Mouse (Mus musculus): ENCODE measurements around the gene Maz. TPM values are rescaled to one million over a fixed set of nuclear protein-coding genes. Genes with fewer than 3 reads are reported as not detected.
A peak's percentile ranks its signal among the peaks of the same experiment; 100 is the strongest.

Maz gene
- polyA plus RNA-seq, 1 experiment from 2014 or later = 65.8 TPM

DNA sequence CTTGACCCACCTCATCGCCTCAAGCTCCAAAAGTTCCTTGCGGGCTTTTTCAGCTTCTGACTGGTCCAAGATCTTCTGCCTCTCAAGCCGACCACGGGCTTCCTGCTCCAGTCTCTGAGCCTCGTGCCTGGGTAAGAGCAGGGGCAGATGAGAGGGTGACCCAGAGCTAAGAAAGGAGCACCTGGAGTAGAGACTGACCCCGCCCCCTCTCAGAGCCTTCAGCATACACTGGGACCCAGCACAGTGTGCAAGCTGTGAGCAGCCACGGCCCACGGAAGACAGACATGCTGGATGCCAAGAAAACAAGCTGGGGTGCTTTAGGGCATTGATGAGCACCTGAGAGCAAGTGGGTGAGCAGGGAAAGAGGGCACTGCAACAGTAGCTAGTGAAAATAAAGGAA lies 38.0 kb downstream of the Maz start:
- Histone ChIP-seq H3K36me3 (no peaks in the 10 kb centered on the region), H3K4me2 (no peak overlapping the region), H3K9me3 (replicated peaks) (no peaks in the 10 kb centered on the region), H3K9ac (no peak overlapping the region), H3K4me3 (replicated peaks) (no peak overlapping the region), H3K4me1 (0 out of 2 replicates have a peak, but pooled peaks cover 6% of the 10 kb centered on the region), H3K27me3 (no peaks in the 10 kb centered on the region), H3K27ac (no peak overlapping the region)
- ATAC-seq (replicated peaks; ENCODE audit: low FRiP score) = no peak
- WGBS = 74% methylated on average over 8 of the region's 8 CpGs

DNA sequence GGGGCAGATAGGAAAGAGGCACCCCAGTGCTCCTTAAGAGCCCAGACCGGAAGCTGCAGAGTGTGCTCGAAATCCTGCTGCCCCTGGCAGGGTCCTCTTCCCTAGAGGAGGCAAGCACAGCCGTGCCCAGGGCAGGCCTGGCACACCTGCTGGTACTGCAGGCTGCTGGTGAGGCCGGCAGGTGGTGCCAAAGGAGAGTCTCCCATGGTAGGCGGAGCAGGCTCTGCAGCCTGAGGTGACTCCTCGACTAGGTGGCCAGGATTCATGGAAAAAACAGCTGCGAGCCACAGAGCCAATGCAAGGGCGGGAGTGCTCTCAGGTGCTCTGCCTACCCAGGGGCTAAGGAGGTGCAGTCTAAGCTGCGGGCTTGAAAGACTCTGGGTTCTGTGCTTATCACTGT lies 40.5 kb downstream of the Maz start:
- H3K4me1 ChIP-seq = 0 out of 2 replicates have a peak, but pooled peaks cover 2% of the 10 kb centered on the region
- H3K4me3 ChIP-seq (replicated peaks) = no peak overlapping the region
- peaks cover 3% of the 10 kb centered on the region for H3K36me3 ChIP-seq
- H3K9me3 ChIP-seq (replicated peaks) = no peaks in the 10 kb centered on the region
- no peaks in the 10 kb centered on the region for H3K27me3 ChIP-seq
- ATAC-seq (replicated peaks; ENCODE audit: low FRiP score) = peak; percentile 66
- WGBS = 39% methylated on average over 9 of the region's 9 CpGs
- H3K9ac ChIP-seq = no peak overlapping the region
- no peak overlapping the region for H3K4me2 ChIP-seq
- H3K27ac ChIP-seq = no peak overlapping the region

DNA sequence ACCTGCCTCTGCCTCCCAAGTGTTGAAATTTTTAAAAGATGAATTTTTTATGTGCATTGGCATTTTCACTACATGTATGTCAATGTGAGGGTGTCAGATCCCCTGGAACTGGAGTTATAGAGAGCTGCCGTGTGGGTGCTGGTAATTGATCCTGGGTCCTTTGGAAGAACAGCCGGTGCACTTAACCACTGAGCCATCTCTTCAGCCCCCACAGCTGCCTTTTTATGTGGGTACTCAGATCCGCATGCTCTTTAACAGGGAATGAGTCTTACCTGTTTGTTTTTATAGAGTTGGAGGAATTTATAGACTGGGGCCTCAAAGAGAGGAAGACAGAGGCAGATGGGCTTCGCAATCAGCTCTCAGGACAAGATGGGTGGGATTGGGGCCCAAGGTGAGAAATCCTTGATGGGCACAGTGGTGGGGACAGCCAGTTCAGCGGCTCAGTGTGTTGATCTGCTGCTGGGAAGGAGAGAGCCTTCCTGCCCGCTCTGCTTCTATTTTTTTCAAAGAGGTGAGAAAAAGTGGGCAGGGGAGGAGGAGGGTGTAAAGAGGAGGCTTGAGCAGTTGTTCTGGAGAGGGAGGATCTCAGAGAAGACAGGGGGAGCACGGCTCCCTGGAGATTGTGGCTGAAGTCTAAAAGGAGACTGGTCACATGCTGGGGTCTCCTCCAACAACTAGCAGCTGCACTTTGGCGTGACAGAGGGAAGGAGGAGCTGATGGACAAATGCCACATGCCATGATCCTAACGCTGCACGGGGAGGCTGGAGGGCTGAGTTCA lies 42.0 kb downstream of the Maz start:
- Histone ChIP-seq H3K9ac (no peak overlapping the region), H3K27me3 (no peaks in the 10 kb centered on the region), H3K27ac (no peak overlapping the region), H3K4me2 (no peak overlapping the region), H3K36me3 (peaks cover 17% of the 10 kb centered on the region), H3K4me1 (0 out of 2 replicates have a peak, but pooled peaks cover 2% of the 10 kb centered on the region), H3K9me3 (replicated peaks) (no peaks in the 10 kb centered on the region), H3K4me3 (replicated peaks) (no peak overlapping the region)
- 22% methylated on average over 10 of the region's 10 CpGs for WGBS
- no peak for ATAC-seq (replicated peaks; ENCODE audit: low FRiP score)

GRCm38 (mm10) chr7:126983113-126983512 lies 43.7 kb downstream of the Maz start:
- Histone ChIP-seq H3K9me3 (replicated peaks) (no peaks in the 10 kb centered on the region), H3K4me1 (peaks cover 7% of the 10 kb centered on the region; the same call in 1 of the 2 replicates), H3K27ac (no peak overlapping the region), H3K27me3 (no peaks in the 10 kb centered on the region), H3K9ac (no peak overlapping the region), H3K4me2 (no peak overlapping the region), H3K36me3 (peaks cover 34% of the 10 kb centered on the region), H3K4me3 (replicated peaks) (no peak overlapping the region)
- WGBS = 70% methylated on average over 7 of the region's 7 CpGs
- ATAC-seq (replicated peaks; ENCODE audit: low FRiP score) = no peak

GRCm38 (mm10) chr7:126982054-126982453 lies 44.8 kb downstream of the Maz start:
- H3K4me3 ChIP-seq (replicated peaks) = no peak overlapping the region
- no peaks in the 10 kb centered on the region for H3K27me3 ChIP-seq
- no peak overlapping the region for H3K27ac ChIP-seq
- peaks cover 38% of the 10 kb centered on the region for H3K36me3 ChIP-seq
- no peak overlapping the region for H3K4me2 ChIP-seq
- H3K4me1 ChIP-seq = peaks cover 17% of the 10 kb centered on the region
- H3K9me3 ChIP-seq (replicated peaks) = no peaks in the 10 kb centered on the region
- no peak overlapping the region for H3K9ac ChIP-seq
- 83% methylated on average over 4 of the region's 4 CpGs for WGBS
- ATAC-seq (replicated peaks; ENCODE audit: low FRiP score) = no peak

GRCm38 (mm10) chr7:126981601-126982000 lies 45.2 kb downstream of the Maz start:
- H3K27ac ChIP-seq = no peak overlapping the region
- peaks cover 21% of the 10 kb centered on the region for H3K4me1 ChIP-seq
- no peak overlapping the region for H3K4me3 ChIP-seq (replicated peaks)
- no peaks in the 10 kb centered on the region for H3K9me3 ChIP-seq (replicated peaks)
- ATAC-seq (replicated peaks; ENCODE audit: low FRiP score) = no peak
- no peak overlapping the region for H3K4me2 ChIP-seq
- WGBS = 84% methylated on average over 2 of the region's 2 CpGs
- no peaks in the 10 kb centered on the region for H3K27me3 ChIP-seq
- H3K36me3 ChIP-seq = peaks cover 38% of the 10 kb centered on the region
- H3K9ac ChIP-seq = no peak overlapping the region

- Histone ChIP-seq H3K9ac (no peak overlapping the region), H3K4me1 (peaks cover 25% of the 10 kb centered on the region), H3K9me3 (replicated peaks) (no peaks in the 10 kb centered on the region), H3K4me3 (replicated peaks) (no peak overlapping the region), H3K4me2 (no peak overlapping the region), H3K27ac (no peak overlapping the region), H3K36me3 (peaks cover 38% of the 10 kb centered on the region), H3K27me3 (no peaks in the 10 kb centered on the region)
- ATAC-seq (replicated peaks; ENCODE audit: low FRiP score) = no peak
- WGBS = 90% methylated on average over 6 of the region's 6 CpGs
Measured at GRCm38 (mm10) chr7:126978841-126979240, 48.0 kb downstream of the Maz start.

DNA sequence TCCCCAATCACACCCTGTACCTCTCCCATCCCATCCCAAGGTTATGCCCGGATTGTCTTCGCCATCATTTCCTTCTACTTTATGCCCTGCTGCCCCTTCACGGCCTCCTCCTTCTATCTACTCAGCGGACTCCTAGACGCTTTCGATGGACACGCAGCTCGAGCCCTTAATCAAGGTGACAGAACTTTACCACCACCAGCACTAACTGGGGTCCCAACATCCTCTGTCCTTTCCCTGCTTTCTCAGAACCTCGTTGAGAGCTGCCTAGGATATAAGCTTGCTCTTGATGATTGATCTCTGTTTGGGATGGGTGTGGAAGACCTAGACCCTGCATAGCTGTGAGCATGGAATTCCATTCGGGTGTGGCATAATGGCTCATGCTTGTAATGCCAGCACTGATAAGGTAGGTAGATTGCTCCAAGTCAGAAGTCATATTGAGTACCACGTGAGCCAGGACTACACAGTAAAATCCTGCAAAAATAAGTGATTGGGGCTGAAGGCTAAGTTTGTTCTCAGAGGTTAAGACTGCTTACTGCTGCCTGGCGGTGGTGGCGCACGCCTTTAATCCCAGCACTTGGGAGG lies 49.9 kb downstream of the Maz start:
- peak overlapping the region; percentile 100 for H3K4me3 ChIP-seq (replicated peaks)
- ATAC-seq (replicated peaks; ENCODE audit: low FRiP score) = 0 out of 2 replicates have a peak, but pooled peaks have one; percentile 1
- no peaks in the 10 kb centered on the region for H3K9me3 ChIP-seq (replicated peaks)
- H3K4me2 ChIP-seq = peak overlapping the region; percentile 79
- peaks cover 25% of the 10 kb centered on the region for H3K4me1 ChIP-seq
- 25% methylated on average over 14 of the region's 14 CpGs for WGBS
- H3K27ac ChIP-seq = peak overlapping the region; percentile 92
- H3K27me3 ChIP-seq = no peaks in the 10 kb centered on the region
- peak overlapping the region; percentile 99 for H3K9ac ChIP-seq
- H3K36me3 ChIP-seq = peaks cover 38% of the 10 kb centered on the region

GRCm38 (mm10) chr7:126975950-126976866 lies 50.6 kb downstream of the Maz start, which contains the start of gene Cdiptos:
Gene Cdiptos, minus strand, starts transcription at chr7:126976098.
- Histone ChIP-seq H3K36me3 (peaks cover 34% of the 10 kb centered on the region), H3K27me3 (no peaks in the 10 kb centered on the region), H3K9ac (peak within 1 kb of the TSS; percentile 99), H3K4me2 (peak within 1 kb of the TSS; percentile 79), H3K4me3 (replicated peaks) (peak within 1 kb of the TSS; percentile 100), H3K27ac (peak within 1 kb of the TSS; percentile 92), H3K4me1 (peaks cover 25% of the 10 kb centered on the region), H3K9me3 (replicated peaks) (no peaks in the 10 kb centered on the region)
- WGBS = under 1% methylated on average over 53 of the region's 55 CpGs
- ATAC-seq (replicated peaks; ENCODE audit: low FRiP score) = peak; percentile 96

GRCm38 (mm10) chr7:126975893-126975949 lies 51.1 kb downstream of the Maz start, which contains the start of gene Cdipt:
Gene Cdipt, plus strand, starts transcription at chr7:126975914.
- Histone ChIP-seq H3K9me3 (replicated peaks) (no peaks in the 10 kb centered on the region), H3K4me2 (peak within 1 kb of the TSS; percentile 79), H3K27me3 (no peaks in the 10 kb centered on the region), H3K27ac (peak within 1 kb of the TSS; percentile 92), H3K36me3 (peaks cover 29% of the 10 kb centered on the region), H3K4me3 (replicated peaks) (peak within 1 kb of the TSS; percentile 100), H3K4me1 (peaks cover 25% of the 10 kb centered on the region), H3K9ac (peak within 1 kb of the TSS; percentile 99)
- ATAC-seq (replicated peaks; ENCODE audit: low FRiP score) = no peak
- WGBS = 5% methylated on average over 1 of the region's 1 CpGs

- peak overlapping the region; percentile 92; the same call in 1 of the 2 replicates for H3K27ac ChIP-seq
- WGBS = 8% methylated on average over 8 of the region's 8 CpGs
- no peak for ATAC-seq (replicated peaks; ENCODE audit: low FRiP score)
Measured at GRCm38 (mm10) chr7:126975493-126975892, 51.3 kb downstream of the Maz start.

More at GRCm38 (mm10) chr7:126975493-126975892, 51.3 kb downstream of the Maz start:
- H3K27me3 ChIP-seq = no peaks in the 10 kb centered on the region
- peak overlapping the region; percentile 79 for H3K4me2 ChIP-seq
- peak overlapping the region; percentile 100 for H3K4me3 ChIP-seq (replicated peaks)
- 0 out of 2 replicates have a peak overlapping the region, but pooled peaks have one; percentile 99 for H3K9ac ChIP-seq
- no peaks in the 10 kb centered on the region for H3K9me3 ChIP-seq (replicated peaks)
- H3K36me3 ChIP-seq = peaks cover 28% of the 10 kb centered on the region
- H3K4me1 ChIP-seq = peaks cover 25% of the 10 kb centered on the region

All from kidney, embryonic 15.5 days (tissue).